19 mouse cellular contexts compared by ENCODE assay signal in genomic region chr16:30897371-30897770, GRCm38 (mm10).
DNase-seq lines count a peak whose midpoint lies in the region; ATAC-seq lines count a peak whose summit lies in the region.
"Had no signal": no experiment of that assay in that cellular context is flagged by ENCODE, and none has a peak within 500 bp of the region (broad histone marks: within the 10 kb centered on the region; RNA-seq: fewer than 3 reads in every experiment).

No protein-coding gene starts in this region.

- DNase-seq in heart, adult 11 months: peak; percentile 51
- DNase-seq in heart, embryonic 10.5 days (ENCODE audit: low spot score): no peak
- DNase-seq in midbrain, embryonic 11.5 days (ENCODE audit: low spot score, missing footprints): peak; percentile 54
- DNase-seq: adrenal gland, adult 2 months; adrenal gland, adult 8-10 months; adrenal gland, postnatal 10 days; adrenal gland, postnatal 14 days; adrenal gland, postnatal 25 days; adrenal gland, postnatal 36 days; B cell, adult 2 months; cerebellum, adult 11 months; cerebellum, adult 11-12 months; cerebellum, adult 18-20 months had no signal

- WGBS in heart, embryonic 10.5 days: 86% methylated on average over 3 of the region's 3 CpGs
- 91% methylated on average over 3 of the region's 3 CpGs for WGBS in midbrain, embryonic 11.5 days
- 88% methylated on average over 3 of the region's 3 CpGs for WGBS in midbrain, embryonic 13.5 days

- no peak overlapping the region for H3K4me3 ChIP-seq in heart, embryonic 10.5 days
- H3K4me3 ChIP-seq in midbrain, embryonic 11.5 days (ENCODE audit: low read depth, low read length): no peak overlapping the region
- no peak overlapping the region for H3K4me3 ChIP-seq in midbrain, embryonic 13.5 days (replicated peaks)

- 0 out of 2 replicates have a peak, but pooled peaks cover 7% of the 10 kb centered on the region for H3K4me1 ChIP-seq in heart, embryonic 10.5 days
- no peaks in the 10 kb centered on the region for H3K4me1 ChIP-seq in midbrain, embryonic 11.5 days (ENCODE audit: control insufficient read depth, insufficient read depth, low read length)
- no peaks in the 10 kb centered on the region for H3K4me1 ChIP-seq in midbrain, embryonic 13.5 days (replicated peaks)

- no peak for ATAC-seq in midbrain, embryonic 11.5 days (ENCODE audit: low FRiP score)
- no peak for ATAC-seq in midbrain, embryonic 13.5 days
- ATAC-seq: activated CD4-positive, CD25-positive, alpha-beta regulatory T cell, adult 4 months; CD4-positive, CD25-positive, alpha-beta regulatory T cell, adult 4 months; Patski had no signal

- no peak overlapping the region for H3K4me2 ChIP-seq in midbrain, embryonic 11.5 days
- H3K4me2 ChIP-seq in midbrain, embryonic 13.5 days (replicated peaks): no peak overlapping the region

- no peak overlapping the region for H3K27ac ChIP-seq in heart, embryonic 10.5 days
- no peak overlapping the region for H3K27ac ChIP-seq in midbrain, embryonic 11.5 days (ENCODE audit: low read depth, low read length)
- no peak overlapping the region for H3K27ac ChIP-seq in midbrain, embryonic 13.5 days

- H3K36me3 ChIP-seq in heart, embryonic 10.5 days: no peaks in the 10 kb centered on the region
- H3K36me3 ChIP-seq in midbrain, embryonic 11.5 days (ENCODE audit: control insufficient read depth, insufficient read depth, low read length): no peaks in the 10 kb centered on the region
- no peaks in the 10 kb centered on the region for H3K36me3 ChIP-seq in midbrain, embryonic 13.5 days
- H3K36me3 ChIP-seq: G1E had no signal

- H3K9me3 ChIP-seq in heart, embryonic 10.5 days: no peaks in the 10 kb centered on the region
- no peaks in the 10 kb centered on the region for H3K9me3 ChIP-seq in midbrain, embryonic 11.5 days (ENCODE audit: control insufficient read depth, low read length)
- H3K9me3 ChIP-seq in midbrain, embryonic 13.5 days: no peaks in the 10 kb centered on the region
- H3K9me3 ChIP-seq: G1E had no signal

- H3K9ac ChIP-seq in midbrain, embryonic 11.5 days (ENCODE audit: low read length): no peak overlapping the region
- no peak overlapping the region for H3K9ac ChIP-seq in midbrain, embryonic 13.5 days (replicated peaks)

- no peaks in the 10 kb centered on the region for H3K27me3 ChIP-seq in heart, embryonic 10.5 days (ENCODE audit: insufficient read depth, poor library complexity, severe bottlenecking)
- H3K27me3 ChIP-seq in midbrain, embryonic 11.5 days (ENCODE audit: control insufficient read depth, insufficient read depth, low read length): no peaks in the 10 kb centered on the region
- H3K27me3 ChIP-seq in midbrain, embryonic 13.5 days: no peaks in the 10 kb centered on the region
- H3K27me3 ChIP-seq: CH12.LX, Patski had no signal
